Mouse (Mus musculus) layer of hippocampus, postnatal 25 days (tissue): ENCODE results near the gene Evi5l. TPM values are rescaled to one million over a fixed set of nuclear protein-coding genes. Genes with fewer than 3 reads are reported as not detected.

ENCODE experiments used
- DNase-seq, 2 experiments: peaks; one replicate each; pipeline ENCODE4 v3.0.0; 2022; ENCODE audit warnings: mixed read lengths in 2 of 2, low spot score in 1 of 2; ENCODE audit errors: extremely low spot score in 1 of 2
- total RNA-seq, 2 experiments: library from RNA; stranded (reverse); gene quantifications; 2 replicates each; pipeline ENCODE4 v1.2.3; 2021

The Evi5l gene
- total RNA-seq, 2 experiments from 2014 or later = 98.2 to 110 TPM

- DNase-seq = no peak
Measured at GRCm38 (mm10) chr8:4201321-4201720, 35.0 kb downstream of the Evi5l start.

- DNase-seq = no peak
Measured at GRCm38 (mm10) chr8:4205246-4206123, 39.1 kb downstream of the Evi5l start.

GRCm38 (mm10) chr8:4206182-4207015, 40.0 kb downstream of the Evi5l start:
- no peak for DNase-seq

- no peak for DNase-seq
Measured at GRCm38 (mm10) chr8:4207016-4207350, 40.6 kb downstream of the Evi5l start.

DNA sequence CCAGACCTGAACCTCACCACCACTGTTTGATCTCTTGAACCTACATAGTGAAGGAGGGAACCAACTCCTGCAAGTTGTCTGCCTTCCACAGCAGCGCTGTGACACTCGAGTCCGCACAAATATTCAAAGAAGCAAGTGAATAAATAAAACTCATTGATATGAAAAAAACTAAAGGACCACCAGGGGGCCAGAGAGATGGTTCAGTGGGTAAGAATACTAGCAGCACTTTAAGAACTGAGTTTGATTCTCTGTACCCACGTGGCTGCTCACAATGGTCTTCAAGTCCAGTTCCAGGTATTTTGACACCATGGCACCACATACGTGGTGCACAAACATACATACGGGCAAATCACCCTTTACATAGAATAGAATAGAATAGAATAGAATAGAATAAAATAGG, 44.7 kb downstream of the Evi5l start:
- no peak for DNase-seq

DNA sequence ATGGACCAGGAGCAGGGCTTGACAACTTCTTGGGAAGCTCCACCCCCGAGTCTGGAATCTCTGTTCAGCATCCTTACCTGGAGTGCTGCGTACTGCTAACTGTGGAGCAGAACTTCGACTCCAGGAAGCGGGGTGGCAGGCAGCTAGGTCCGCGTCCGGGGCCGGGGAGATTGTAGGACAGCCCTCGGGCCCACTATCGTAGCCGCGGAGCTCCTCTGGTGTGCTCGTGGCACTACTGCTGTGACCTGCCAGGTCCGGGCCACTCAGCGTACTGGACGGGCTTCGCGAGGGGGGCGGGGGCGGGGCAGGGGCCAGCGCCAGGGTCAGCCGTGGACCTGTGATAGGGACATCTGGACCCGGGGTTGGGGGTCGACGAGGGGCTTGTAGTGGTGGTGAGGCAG, 46.4 kb downstream of the Evi5l start:
- peak in 1 of 2 experiments; percentile 21 for DNase-seq

DNA sequence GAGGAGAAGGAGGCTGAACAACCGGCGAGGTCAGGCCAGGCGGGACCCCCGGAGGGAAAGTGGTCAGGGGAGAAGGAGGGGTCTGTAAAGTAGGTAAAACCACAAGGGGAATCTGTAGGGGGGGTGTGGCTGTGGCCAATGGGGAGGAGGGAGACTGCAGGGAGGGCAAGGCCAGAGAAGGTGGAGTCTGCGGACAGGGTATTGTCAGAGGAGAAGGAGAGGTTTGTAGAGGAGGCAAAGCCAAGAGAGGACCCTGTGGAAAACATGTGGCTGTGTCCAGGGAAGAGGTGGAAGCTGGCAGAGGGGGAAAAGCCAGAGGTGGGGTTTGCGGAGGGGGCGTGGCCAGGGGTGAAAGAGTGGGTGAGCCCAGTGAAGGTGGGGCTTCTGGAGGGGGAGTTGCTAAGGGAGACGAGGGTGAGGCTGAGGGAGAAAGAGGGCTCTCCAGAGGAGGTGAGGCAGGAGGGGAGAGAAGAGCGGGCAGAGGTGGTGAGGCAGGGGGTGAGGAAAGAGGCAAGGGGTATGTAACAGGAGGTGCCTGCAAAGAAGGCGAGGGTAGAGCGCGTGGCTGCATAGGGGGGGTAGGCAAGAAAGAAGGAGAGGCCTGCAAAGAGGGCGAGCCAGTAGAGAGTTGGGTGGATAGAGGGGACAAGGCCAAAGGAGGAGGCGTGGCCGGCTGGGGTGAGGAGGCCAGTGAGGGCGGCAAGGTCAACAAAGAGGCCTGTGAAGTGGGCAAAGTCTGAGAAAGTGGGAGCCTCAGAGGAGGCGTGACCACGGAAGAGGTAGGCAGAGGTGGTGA, 47.0 kb downstream of the Evi5l start:
- DNase-seq = peak in 1 of 2 experiments; percentile 20

- no peak for DNase-seq
Measured at GRCm38 (mm10) chr8:4214006-4214980, 47.9 kb downstream of the Evi5l start.

- no peak for DNase-seq
Measured at GRCm38 (mm10) chr8:4216296-4216695, 49.9 kb downstream of the Evi5l start.

DNA sequence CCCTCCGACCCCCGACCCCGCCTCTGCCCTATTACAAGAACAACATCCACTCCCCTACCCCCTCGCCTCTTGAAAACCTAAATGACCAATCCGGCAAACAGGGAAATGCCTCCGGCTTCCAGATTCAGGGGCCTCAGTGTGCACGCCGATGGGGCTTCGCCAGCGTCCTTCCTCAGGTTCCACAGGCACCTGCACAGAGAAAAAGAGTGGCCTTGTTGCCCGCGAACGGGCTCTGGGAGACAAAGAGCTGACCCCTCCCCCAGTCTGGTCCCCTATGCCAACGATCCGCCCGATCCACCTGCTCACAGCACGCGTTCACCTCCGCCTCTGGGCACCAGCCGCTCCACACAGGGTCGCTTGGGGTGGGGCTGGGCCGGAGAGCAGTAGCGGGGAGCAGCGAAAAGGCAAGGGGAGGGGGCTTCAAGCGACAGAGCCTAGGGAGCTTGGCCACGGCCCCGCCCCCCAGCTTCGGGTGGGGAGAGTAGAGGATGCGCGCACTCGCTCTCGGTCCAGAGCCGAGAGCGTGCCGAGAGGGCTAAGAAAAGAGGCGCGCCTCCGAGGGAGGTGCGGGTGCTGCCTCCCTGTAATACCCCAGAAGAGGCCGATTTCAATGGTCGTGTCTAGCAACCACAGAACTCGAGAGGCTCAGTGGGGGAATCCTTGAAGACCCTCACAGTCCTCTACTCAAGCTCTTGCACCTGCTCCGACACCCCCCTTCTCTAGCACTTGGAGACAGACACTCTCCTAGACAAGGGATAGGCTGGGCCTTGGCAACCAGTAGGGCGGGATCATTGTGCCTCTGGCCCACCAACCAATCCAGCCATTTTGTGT, 50.6 kb downstream of the Evi5l start, which contains the start of gene Prr36:
Gene Prr36, minus strand, starts transcription at position 669 of the 831 bp plus-strand sequence.
- DNase-seq = peak; percentile 49 to 56

DNA sequence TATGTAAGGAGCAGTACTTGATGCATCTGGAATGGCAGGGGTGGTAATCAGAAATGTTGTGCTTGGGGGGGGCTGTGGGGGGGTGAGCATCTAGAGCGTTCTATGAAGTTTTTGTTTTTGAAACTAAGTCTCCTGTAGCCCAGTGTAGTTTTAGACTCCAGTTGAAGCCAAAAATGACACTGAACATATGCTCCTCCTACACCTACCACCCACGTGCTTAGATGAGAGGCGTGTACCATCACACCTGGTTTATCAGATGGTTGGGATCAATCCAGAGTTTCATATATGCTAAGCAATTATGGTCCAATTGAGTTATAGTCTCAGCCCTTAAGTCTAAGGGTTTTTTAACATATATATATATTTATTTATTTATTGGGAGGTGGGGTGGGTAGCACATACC, 53.2 kb downstream of the Evi5l start:
- DNase-seq = no peak

DNA sequence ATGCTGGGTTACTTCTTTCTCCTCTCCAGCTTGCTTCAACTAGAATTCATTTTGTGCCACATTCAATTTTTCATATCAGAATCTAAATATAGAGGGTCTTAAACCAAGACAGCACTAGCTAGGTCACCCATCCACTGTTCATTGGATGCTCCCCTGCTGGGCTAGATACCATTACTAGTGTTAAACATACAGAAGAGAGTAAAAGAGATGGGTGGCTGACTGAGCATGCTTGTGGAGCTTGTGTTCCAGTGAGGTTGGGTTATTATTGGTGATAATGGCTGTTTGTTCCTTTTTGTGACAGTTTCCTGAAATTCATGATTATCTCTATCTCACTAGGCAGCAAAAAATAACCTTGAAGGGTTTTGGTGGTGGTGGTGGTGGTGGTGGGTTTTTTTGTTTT, 55.7 kb downstream of the Evi5l start:
- DNase-seq = no peak

DNA sequence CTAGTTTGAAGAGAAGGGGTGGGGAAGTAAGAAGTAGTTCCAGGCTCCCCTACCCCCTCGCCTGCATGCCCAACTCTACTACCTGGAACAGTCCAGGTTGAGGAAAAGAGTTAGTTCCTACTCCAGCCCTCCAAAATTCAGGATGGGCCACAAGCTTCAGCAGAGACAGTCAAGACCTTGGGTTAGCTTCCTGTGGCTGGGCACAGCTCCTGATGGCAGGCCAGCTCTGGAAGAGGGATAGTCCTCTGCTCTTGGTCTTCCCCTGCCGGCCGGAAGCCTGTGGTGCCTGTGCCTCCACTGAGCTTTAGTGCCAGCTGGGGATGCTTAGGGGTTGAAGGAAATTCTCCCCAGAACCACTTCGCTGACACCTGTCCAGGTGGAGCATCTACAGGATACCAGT, 60.0 kb downstream of the Evi5l start:
- no peak for DNase-seq

GRCm38 (mm10) chr8:4226739-4227347, 60.5 kb downstream of the Evi5l start, which contains the start of gene Lrrc8e:
Lrrc8e (plus strand) TSS chr8:4226827.
- no peak for DNase-seq

- no peak for DNase-seq
Measured at GRCm38 (mm10) chr8:4227919-4228318, 61.6 kb downstream of the Evi5l start.

- DNase-seq = no peak
Measured at GRCm38 (mm10) chr8:4229784-4230183, 63.4 kb downstream of the Evi5l start.

DNA sequence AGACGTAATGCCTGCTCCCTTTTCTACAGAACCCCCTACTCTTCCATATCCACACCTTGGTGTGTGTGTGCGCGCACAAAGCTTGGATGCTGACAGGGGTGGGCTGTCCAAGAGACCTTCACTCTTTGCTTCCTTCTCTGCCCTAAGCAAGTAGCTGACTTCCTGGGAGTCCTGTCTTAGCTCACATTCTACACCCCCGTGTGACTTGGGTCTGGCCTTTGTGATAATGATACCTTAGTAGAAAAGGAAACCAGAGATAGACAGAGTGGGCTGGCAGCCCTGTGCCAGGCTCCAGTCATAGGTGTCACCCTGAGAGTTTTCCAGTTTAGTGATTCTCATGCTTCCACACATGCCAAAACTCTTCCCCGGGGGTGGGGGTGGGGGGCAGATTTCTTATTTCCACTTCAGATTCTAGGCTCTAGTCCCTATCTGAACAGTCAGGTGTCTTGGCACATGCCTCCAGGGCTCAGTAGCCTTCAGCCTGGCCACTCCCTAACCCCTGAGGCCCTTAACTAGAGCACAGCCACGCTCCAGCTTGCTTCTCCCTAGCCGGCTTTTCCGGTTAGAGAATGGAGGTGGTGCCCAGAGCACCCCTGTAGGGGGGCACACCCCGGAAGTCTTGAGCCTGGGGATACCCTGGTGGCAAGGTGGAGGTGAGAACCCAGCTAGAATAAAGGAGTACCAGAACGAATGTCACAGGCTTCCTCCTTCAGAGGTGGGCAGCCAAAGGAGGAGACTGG, 64.4 kb downstream of the Evi5l start:
- no peak for DNase-seq
